Mouse (Mus musculus): ENCODE data around the gene Mmp19. TPM values are rescaled to one million over a fixed set of nuclear protein-coding genes. Genes with fewer than 3 reads are reported as not detected.

Gene Mmp19
- total and polyA plus RNA-seq, 3 experiments: 0.08 to 0.36 TPM; not detected in 1

DNA sequence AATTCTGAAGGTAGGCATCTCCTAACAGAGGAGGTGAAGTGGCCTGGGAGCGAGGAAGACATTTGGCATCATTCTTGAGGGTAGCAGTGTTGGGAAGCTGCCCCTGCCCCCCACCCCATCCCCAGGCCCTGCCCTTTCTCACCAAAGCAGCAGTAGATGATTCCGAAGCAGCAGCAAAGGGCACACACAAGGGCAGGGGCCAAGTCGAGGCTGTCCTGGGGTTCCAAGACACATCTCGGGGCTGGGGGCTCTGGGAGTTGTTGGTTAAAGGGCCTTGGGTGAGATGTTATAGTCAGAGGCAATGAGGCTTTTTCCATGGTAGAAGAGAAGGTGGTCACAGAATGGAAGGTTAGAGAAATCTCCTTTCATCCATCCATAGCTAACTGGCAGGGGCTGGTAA is 12.2 kb downstream of the Mmp19 start:
- Histone ChIP-seq H3K4me1 (ENCODE audit: control insufficient read depth in 1 of 2, insufficient read depth in 2 of 2, low read length in 2 of 2) (peaks cover 5 to 10% of the 10 kb centered on the region in 2 experiments; a peak in 3 of 4 replicates), H3K9me3 (replicated peaks; ENCODE audit: insufficient read depth, low read length) (no peaks in the 10 kb centered on the region), H3K36me3 (ENCODE audit: control insufficient read depth in 1 of 2, insufficient read depth in 2 of 2, low read length in 2 of 2) (peaks cover 0 to 6% of the 10 kb centered on the region in 2 experiments; a peak in 2 of 4 replicates), H3K4me3 (ENCODE audit: control insufficient read depth in 1 of 2, insufficient read depth in 1 of 2, low read depth in 2 of 2, low read length in 2 of 2) (no peak overlapping the region), H3K79me2 (ENCODE audit: control insufficient read depth, insufficient read depth, low read length, poor library complexity) (peaks cover 23% of the 10 kb centered on the region), H3K27ac (ENCODE audit: control insufficient read depth, low read depth, low read length) (no peak overlapping the region), H3K27me3 (ENCODE audit: control insufficient read depth in 1 of 2, insufficient read depth in 2 of 2, low read length in 2 of 2) (no peaks in the 10 kb centered on the region), H3K9ac (ENCODE audit: control insufficient read depth, low read depth, low read length, poor library complexity, severe bottlenecking) (no peak overlapping the region)
- TF ChIP-seq USF1 (IDR thresholded peaks at IDR 0.05; ENCODE audit: low read depth, low read length) (no peak), MYB (IDR thresholded peaks at IDR 0.05; ENCODE audit: low read depth, low read length) (no peak), UBTF (IDR thresholded peaks at IDR 0.05; ENCODE audit: borderline replicate concordance, insufficient read depth, low read depth, low read length) (no peak), TCF12 (IDR thresholded peaks at IDR 0.05; ENCODE audit: low read depth, low read length) (no peak), HCFC1 (IDR thresholded peaks at IDR 0.05; ENCODE audit: low read depth, low read length) (no peak), POLR2AphosphoS5 (IDR thresholded peaks at IDR 0.05; ENCODE audit: borderline replicate concordance, low read depth, low read length) (no peak), SIN3A (IDR thresholded peaks at IDR 0.05; ENCODE audit: low read length) (no peak), ETS1 (IDR thresholded peaks at IDR 0.05; ENCODE audit: low read depth, low read length) (no peak), MAZ (IDR thresholded peaks at IDR 0.05; ENCODE audit: low read depth, low read length) (no peak), MYC (IDR thresholded peaks at IDR 0.05; ENCODE audit: low read depth, low read length) (no peak), GABPA (IDR thresholded peaks at IDR 0.05; ENCODE audit: low read depth, low read length) (no peak), SMC3 (IDR thresholded peaks at IDR 0.05; ENCODE audit: low read depth, low read length) (no peak), TBP (IDR thresholded peaks at IDR 0.05; ENCODE audit: low read depth, low read length) (no peak), ZC3H11A (IDR thresholded peaks at IDR 0.05; ENCODE audit: low read depth, low read length) (no peak), RCOR1 (IDR thresholded peaks at IDR 0.05; ENCODE audit: low read depth, low read length) (no peak), RAD21 (IDR thresholded peaks at IDR 0.05; ENCODE audit: low read depth, low read length) (no peak)
- no peak for DNase-seq (ENCODE audit: low read depth, low spot score)

DNA sequence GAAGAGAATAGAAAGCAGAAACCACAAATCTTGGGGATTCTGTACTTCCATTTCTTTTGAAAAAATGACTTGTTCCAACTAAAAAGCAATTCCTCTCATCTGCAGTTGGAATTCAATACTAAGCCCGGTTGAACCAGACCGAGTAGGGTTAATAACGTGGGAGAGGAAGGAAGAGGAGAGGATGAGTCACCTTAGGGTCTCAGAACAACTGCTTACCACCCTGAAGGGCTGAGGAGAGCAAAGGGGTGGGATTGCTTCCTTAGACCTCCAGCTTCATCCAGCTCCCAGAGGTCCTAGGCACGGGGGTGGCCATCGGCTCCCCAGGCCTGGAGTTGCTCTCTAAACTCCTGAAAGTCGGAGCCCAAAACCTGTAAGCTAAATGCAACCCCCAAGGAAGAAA is 12.7 kb downstream of the Mmp19 start:
- Histone ChIP-seq H3K79me2 (ENCODE audit: control insufficient read depth, insufficient read depth, low read length, poor library complexity) (peaks cover 23% of the 10 kb centered on the region), H3K36me3 (ENCODE audit: control insufficient read depth in 1 of 2, insufficient read depth in 2 of 2, low read length in 2 of 2) (peaks cover 0 to 8% of the 10 kb centered on the region in 2 experiments; a peak in 2 of 4 replicates), H3K9ac (ENCODE audit: control insufficient read depth, low read depth, low read length, poor library complexity, severe bottlenecking) (peak overlapping the region; percentile 62), H3K27me3 (ENCODE audit: control insufficient read depth in 1 of 2, insufficient read depth in 2 of 2, low read length in 2 of 2) (no peaks in the 10 kb centered on the region), H3K4me3 (ENCODE audit: control insufficient read depth in 1 of 2, insufficient read depth in 1 of 2, low read depth in 2 of 2, low read length in 2 of 2) (peak overlapping the region; percentile 86 to 92), H3K9me3 (replicated peaks; ENCODE audit: insufficient read depth, low read length) (no peaks in the 10 kb centered on the region), H3K27ac (ENCODE audit: control insufficient read depth, low read depth, low read length) (peak overlapping the region; percentile 37), H3K4me1 (ENCODE audit: control insufficient read depth in 1 of 2, insufficient read depth in 2 of 2, low read length in 2 of 2) (peaks cover 5 to 10% of the 10 kb centered on the region in 2 experiments; a peak in 3 of 4 replicates)
- TF ChIP-seq ZKSCAN1 (IDR thresholded peaks at IDR 0.05; ENCODE audit: low read depth, low read length) (no peak), JUND (IDR thresholded peaks at IDR 0.05; ENCODE audit: low read depth, low read length) (0 out of 2 replicates have a peak, but pooled peaks have one; percentile 28)
- DNase-seq (ENCODE audit: low read depth, low spot score): no peak

Data from MEL (cell line).